Comparison of ENCODE assay signal across 8 mouse cellular contexts in genomic region chr6:134917087-134917486, GRCm38 (mm10). TPM values are rescaled to one million over a fixed set of nuclear protein-coding genes. Genes with fewer than 3 reads are reported as not detected.
A peak's percentile ranks its signal among the peaks of the same experiment; 100 is the strongest.
DNase-seq lines count a peak whose midpoint lies in the region; ATAC-seq and TF ChIP-seq lines count a peak whose summit lies in the region.

No protein-coding gene starts in this region.

- peak overlapping the region; percentile 19; the same call in 1 of the 2 replicates for H3K27ac ChIP-seq in intestine, embryonic 14.5 days (ENCODE audit: low read depth)
- H3K27ac ChIP-seq in midbrain, postnatal 0 days (ENCODE audit: low read depth, low read length): no peak overlapping the region

- H3K9ac ChIP-seq in intestine, embryonic 14.5 days (ENCODE audit: low read length): peak overlapping the region; percentile 48
- H3K9ac ChIP-seq in midbrain, postnatal 0 days (replicated peaks; ENCODE audit: low read length, poor library complexity, severe bottlenecking): no peak overlapping the region

- no peaks in the 10 kb centered on the region for H3K9me3 ChIP-seq in megakaryocyte, embryonic 14.5 days
- no peaks in the 10 kb centered on the region for H3K9me3 ChIP-seq in intestine, embryonic 14.5 days (ENCODE audit: control insufficient read depth, low read length)
- no peaks in the 10 kb centered on the region for H3K9me3 ChIP-seq in midbrain, postnatal 0 days (ENCODE audit: low read length)

- DNase-seq in c-Kit-positive CD71-positive TER-119-negative erythroid progenitor cells, embryonic 14.5 days (ENCODE audit: low read depth): peak; percentile 56
- DNase-seq in gastrocnemius, postnatal 10 days: peak; percentile 47
- DNase-seq in intestine, embryonic 14.5 days (ENCODE audit: low spot score): peak; percentile 77
- peak; percentile 61 for DNase-seq in liver
- DNase-seq in midbrain, postnatal 0 days (ENCODE audit: low spot score): peak; percentile 66
- peak; percentile 60 for DNase-seq in testis, postnatal 10 days (ENCODE audit: low spot score)

- peaks cover 33% of the 10 kb centered on the region for H3K4me1 ChIP-seq in megakaryocyte, embryonic 14.5 days
- H3K4me1 ChIP-seq in intestine, embryonic 14.5 days (replicated peaks; ENCODE audit: control insufficient read depth, insufficient read depth, low read length): peaks cover 10% of the 10 kb centered on the region
- no peaks in the 10 kb centered on the region for H3K4me1 ChIP-seq in midbrain, postnatal 0 days (ENCODE audit: insufficient read depth, low read length)

- ATAC-seq in megakaryocyte, adult 5-6 weeks (ENCODE audit: poor library complexity, severe bottlenecking): no peak
- no peak for ATAC-seq in intestine, embryonic 14.5 days (replicated peaks; ENCODE audit: low FRiP score, low TSS enrichment, low read depth)
- ATAC-seq in midbrain, postnatal 0 days (ENCODE audit: low FRiP score): no peak

- H3K4me3 ChIP-seq in megakaryocyte, embryonic 14.5 days (replicated peaks): peak overlapping the region; percentile 93
- H3K4me3 ChIP-seq in intestine, embryonic 14.5 days (ENCODE audit: low read depth, low read length): peak overlapping the region; percentile 48
- H3K4me3 ChIP-seq in midbrain, postnatal 0 days (ENCODE audit: low read depth, low read length): peak overlapping the region; percentile 26

- peaks cover 4% of the 10 kb centered on the region for H3K36me3 ChIP-seq in megakaryocyte, embryonic 14.5 days (replicated peaks; ENCODE audit: low read length)
- 0 out of 2 replicates have a peak, but pooled peaks cover under 1% of the 10 kb centered on the region for H3K36me3 ChIP-seq in intestine, embryonic 14.5 days (ENCODE audit: control insufficient read depth, insufficient read depth, low read length)
- no peaks in the 10 kb centered on the region for H3K36me3 ChIP-seq in midbrain, postnatal 0 days (ENCODE audit: insufficient read depth, low read length)

- peak overlapping the region; percentile 96 for H3K4me2 ChIP-seq in intestine, embryonic 14.5 days (ENCODE audit: low read length)
- peak overlapping the region; percentile 48 for H3K4me2 ChIP-seq in midbrain, postnatal 0 days (ENCODE audit: low read depth, low read length, poor library complexity, severe bottlenecking)

- H3K27me3 ChIP-seq in megakaryocyte, embryonic 14.5 days (replicated peaks): no peaks in the 10 kb centered on the region
- no peaks in the 10 kb centered on the region for H3K27me3 ChIP-seq in intestine, embryonic 14.5 days (replicated peaks; ENCODE audit: control insufficient read depth, insufficient read depth, low read length)
- H3K27me3 ChIP-seq in midbrain, postnatal 0 days (ENCODE audit: insufficient read depth, low read length): no peaks in the 10 kb centered on the region

- TF ChIP-seq CTCF in midbrain, postnatal 0 days (IDR thresholded peaks at IDR 0.05): no peak

- WGBS in intestine, embryonic 14.5 days: under 1% methylated on average over 11 of the region's 11 CpGs
- WGBS in midbrain, postnatal 0 days: under 1% methylated on average over 11 of the region's 11 CpGs

RNA-seq across cellular contexts. Expression of gene Cdkn1b, which starts 3.1 kb away (rescaled TPM):
- 15.1 and 19.6 TPM in 2 replicates for polyA plus RNA-seq in megakaryocyte, embryonic 14.5 days (2012; ENCODE audit: insufficient read depth, low replicate concordance)
- total RNA-seq in megakaryocyte, adult 5-6 weeks (2015): 44.0 and 52.2 TPM in 2 replicates
- 92.3 and 104 TPM in 2 replicates for total RNA-seq in megakaryocyte, adult 5-6 weeks (2017)
- total RNA-seq in gastrocnemius, postnatal 10 days (2021): 10 to 100 TPM; 47.0 to 51.8 TPM
- 15.8 and 16.0 TPM in 2 replicates for polyA plus RNA-seq in intestine, embryonic 14.5 days (2014; fragmentation: Nextera tagmentation; extraction: Ambion mirVana)
- total RNA-seq in midbrain, postnatal 0 days (2014; rRNA removed): 48.5 and 58.8 TPM in 2 replicates
- polyA plus RNA-seq in midbrain, postnatal 0 days (2015; fragmentation: Nextera tagmentation; extraction: Ambion mirVana): 23.9 and 25.6 TPM in 2 replicates

RNA-seq across cellular contexts. Expression of gene Gpr19, which starts 18.7 kb away (rescaled TPM):
- 0.62 TPM in 1 of 2 replicates, not detected in the other for polyA plus RNA-seq in megakaryocyte, embryonic 14.5 days (2012; ENCODE audit: insufficient read depth, low replicate concordance)
- 7.4 and 9.8 TPM in 2 replicates for total RNA-seq in megakaryocyte, adult 5-6 weeks (2015)
- total RNA-seq in megakaryocyte, adult 5-6 weeks (2017): 7.7 and 11.0 TPM in 2 replicates
- total RNA-seq in gastrocnemius, postnatal 10 days (2021): 1 to 10 TPM; 6.4 to 6.8 TPM
- polyA plus RNA-seq in intestine, embryonic 14.5 days (2014; fragmentation: Nextera tagmentation; extraction: Ambion mirVana): 10.7 and 11.1 TPM in 2 replicates
- 32.1 and 34.2 TPM in 2 replicates for total RNA-seq in midbrain, postnatal 0 days (2014; rRNA removed)
- 38.5 and 41.6 TPM in 2 replicates for polyA plus RNA-seq in midbrain, postnatal 0 days (2015; fragmentation: Nextera tagmentation; extraction: Ambion mirVana)

Comparison
In these comparisons a context has a peak if more than half of its experiments do, and no peak if none do; other contexts are left out.
1. H3K4me3 ChIP-seq: peak in every context shown above with its lines; median percentile 93 in megakaryocyte, embryonic 14.5 days; 48 in intestine, embryonic 14.5 days; 26 in midbrain, postnatal 0 days.